Mouse (Mus musculus): ENCODE data around the gene Pth2r.

DNA sequence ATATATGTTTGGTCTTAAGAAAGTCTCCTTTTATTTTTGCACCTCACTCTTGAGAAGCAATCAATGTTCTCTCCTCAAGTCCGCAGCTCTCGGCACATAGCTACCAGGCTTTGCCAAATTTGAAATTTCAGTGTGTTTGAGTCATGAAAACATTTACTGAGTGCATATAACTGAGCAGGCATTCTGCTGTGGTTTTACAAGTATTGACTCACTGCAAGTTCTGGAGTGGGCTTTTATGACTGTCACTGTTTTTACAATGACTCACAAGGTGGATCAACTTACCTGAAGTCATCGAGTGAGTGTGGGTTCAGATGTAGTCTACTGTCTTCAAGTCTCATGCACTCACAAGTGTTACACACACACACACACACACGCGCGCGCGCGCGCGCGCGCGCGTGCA is 107.8 kb downstream of the Pth2r start:
- TF ChIP-seq CTCF (IDR thresholded peaks at IDR 0.05; ENCODE audit: insufficient read depth, low read depth, low read length) = no peak
- no peak for TF ChIP-seq POLR2A (IDR thresholded peaks at IDR 0.05; ENCODE audit: insufficient read depth, low read depth, low read length)
